Mouse (Mus musculus): ENCODE results near the gene Col6a4. TPM values are rescaled to one million over a fixed set of nuclear protein-coding genes. Genes with fewer than 3 reads are reported as not detected.

Col6a4 gene
- polyA plus RNA-seq, 1 experiment from 2014 or later, result 0.55 TPM

- Histone ChIP-seq H3K4me3 (replicated peaks) (no peak overlapping the region), H3K27me3 (no peaks in the 10 kb centered on the region), H3K36me3 (no peaks in the 10 kb centered on the region), H3K4me2 (no peak overlapping the region), H3K9me3 (replicated peaks) (no peaks in the 10 kb centered on the region), H3K9ac (no peak overlapping the region), H3K4me1 (no peaks in the 10 kb centered on the region), H3K27ac (no peak overlapping the region)
- no peak for ATAC-seq (replicated peaks; ENCODE audit: low FRiP score)
- 74% methylated on average over 3 of the region's 3 CpGs for whole genome bisulfite sequencing
Observed at GRCm38 (mm10) chr9:105947577-105947976, 149.0 kb downstream of the Col6a4 start.

Other genes with a start within 250 kb of the Col6a4 start
- gene Col6a5, start 136.1 kb downstream of the Col6a4 start, polyA plus RNA-seq (2015; fragmentation: Nextera tagmentation; extraction: Ambion mirVana), result 0.37 and 0.42 TPM in 2 replicates
- 7.9 and 9.4 TPM in 2 replicates for gene Glyctk, start 61.4 kb upstream of the Col6a4 start, polyA plus RNA-seq (2015; fragmentation: Nextera tagmentation; extraction: Ambion mirVana)
- 21.9 and 28.3 TPM in 2 replicates for gene Wdr82, start 74.1 kb upstream of the Col6a4 start, polyA plus RNA-seq (2015; fragmentation: Nextera tagmentation; extraction: Ambion mirVana)
- 49.0 and 55.1 TPM in 2 replicates for gene Ppm1m, start 103.0 kb upstream of the Col6a4 start, polyA plus RNA-seq (2015; fragmentation: Nextera tagmentation; extraction: Ambion mirVana)
- gene Twf2, start 106.3 kb upstream of the Col6a4 start, polyA plus RNA-seq (2015; fragmentation: Nextera tagmentation; extraction: Ambion mirVana), result 67.0 and 73.4 TPM in 2 replicates
- 0.09 TPM in 1 of 2 replicates, not detected in the other for gene Tlr9, start 125.8 kb upstream of the Col6a4 start, polyA plus RNA-seq (2015; fragmentation: Nextera tagmentation; extraction: Ambion mirVana)
- gene Alas1, start 151.9 kb upstream of the Col6a4 start, polyA plus RNA-seq (2015; fragmentation: Nextera tagmentation; extraction: Ambion mirVana), result 104 and 121 TPM in 2 replicates
- 24.5 and 28.0 TPM in 2 replicates for gene Poc1a, start 184.3 kb upstream of the Col6a4 start, polyA plus RNA-seq (2015; fragmentation: Nextera tagmentation; extraction: Ambion mirVana)